Mouse (Mus musculus) small intestine, adult 2 months (tissue): Measurements from ENCODE around the gene Tmem131.
A peak's percentile ranks its signal among the peaks of the same experiment; 100 is the strongest.

ENCODE experiments used
- CTCF ChIP-seq: fragments of 200-500 bp; IDR thresholded peaks from 2 replicates; pipeline ENCODE4 v1.5.1; 2012; ENCODE audit warnings: low read depth, mild to moderate bottlenecking, control low read depth, inconsistent platforms, low read length, moderate library complexity, mixed read lengths; ENCODE audit not compliant: insufficient replicate concordance, insufficient read length; ENCODE audit errors: extremely low read depth
- POLR2A ChIP-seq: fragments of 200-500 bp; IDR thresholded peaks from 2 replicates; pipeline ENCODE4 v1.6.1; 2012; ENCODE audit warnings: low read depth, mild to moderate bottlenecking, control low read depth, inconsistent platforms, low read length, moderate library complexity

DNA sequence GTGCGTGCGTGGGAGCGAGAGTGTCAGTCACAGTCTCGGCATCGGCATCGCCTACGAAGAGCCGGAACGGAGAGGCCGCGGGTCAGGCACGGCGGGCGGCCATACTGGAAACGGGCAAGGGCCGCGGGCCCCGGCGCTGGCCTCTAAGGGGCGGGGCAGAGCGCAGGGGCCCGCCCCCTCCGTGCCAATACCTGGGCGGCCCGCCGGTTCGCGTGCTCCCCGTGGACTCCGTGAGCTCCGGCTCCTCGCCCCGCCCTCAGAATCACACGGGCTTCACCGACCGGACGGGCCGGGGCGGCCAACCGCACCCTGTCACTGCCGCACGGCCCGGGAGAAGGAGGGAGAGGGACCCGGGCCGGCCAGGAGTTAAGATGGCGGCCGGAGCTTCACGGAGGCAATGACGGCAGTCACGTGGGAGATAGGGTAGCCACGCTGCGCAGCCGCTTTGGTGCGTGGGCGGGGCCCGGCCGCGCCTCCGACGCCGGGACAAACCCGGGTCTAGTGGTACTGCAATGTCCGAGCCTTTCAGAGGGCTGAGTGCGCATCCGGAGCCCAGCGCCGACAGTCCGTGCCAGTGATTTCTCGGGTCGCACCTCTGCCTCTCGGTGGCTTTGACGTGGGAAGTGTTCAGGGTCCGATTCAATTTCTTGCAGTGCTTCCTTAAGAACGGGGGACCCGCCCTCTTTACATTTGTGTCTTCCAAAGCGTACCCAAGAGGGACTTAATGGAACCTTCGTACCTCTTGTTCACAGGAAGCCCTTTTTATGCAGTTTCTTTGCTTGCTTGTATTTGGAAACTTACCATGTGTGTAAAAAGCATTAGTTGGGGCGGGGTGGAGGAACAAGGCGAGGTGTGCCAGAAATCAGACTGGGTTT is 3.7 kb downstream of the Tmem131 start:
- TF ChIP-seq CTCF (no peak), POLR2A (peak; percentile 93)
